Mouse (Mus musculus) bone marrow macrophage, adult 2 months (primary cell): ENCODE measurements around the gene 1700001P01Rik.

ENCODE experiments used
- CTCF ChIP-seq: IDR thresholded peaks from 2 replicates; pipeline ENCODE4 v1.5.1; 2012; ENCODE audit warnings: low read depth, mild to moderate bottlenecking, low read length, moderate library complexity
- POLR2A ChIP-seq: IDR thresholded peaks from 2 replicates; pipeline ENCODE4 v1.6.1; 2012; ENCODE audit warnings: mild to moderate bottlenecking, low read depth, low read length, borderline replicate concordance

DNA sequence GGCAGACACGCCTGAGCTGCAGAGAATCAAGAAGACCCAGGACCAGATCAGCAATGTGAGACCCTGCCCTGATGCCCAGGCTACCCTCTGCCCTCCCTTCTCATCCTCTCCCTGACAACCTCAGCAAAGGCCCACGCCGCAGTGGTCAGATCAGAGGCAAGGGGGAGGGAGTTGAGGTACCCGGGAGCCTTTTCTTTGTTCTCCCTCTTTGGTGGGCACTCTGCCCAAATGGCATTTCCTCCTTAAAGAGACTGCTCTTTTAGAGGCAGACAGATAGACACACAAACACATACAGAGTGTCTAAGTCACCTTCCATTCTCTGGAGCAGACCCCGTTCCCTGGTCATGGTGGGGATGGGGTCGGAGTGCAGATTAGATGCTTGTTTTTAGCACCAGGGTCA is 49.2 kb upstream of the 1700001P01Rik start:
- no peak for TF ChIP-seq CTCF
- no peak for TF ChIP-seq POLR2A
